Mouse (Mus musculus): ENCODE data around the gene Pkd2. TPM values are rescaled to one million over a fixed set of nuclear protein-coding genes. Genes with fewer than 3 reads are reported as not detected.

Pkd2 gene
- total RNA-seq, 2 experiments from 2014 or later = 35.3 to 35.9 TPM

GRCm38 (mm10) chr5:104460856-104461255 is 1.6 kb downstream of the Pkd2 start:
- intact Hi-C loops (cut with DNase I) = no loop called here
- peak; percentile 33 to 53 for DNase-seq

- intact Hi-C loops (cut with DNase I) = no loop called here
- DNase-seq = peak in 1 of 2 experiments; percentile 14
Measured at GRCm38 (mm10) chr5:104465279-104465678, 6.0 kb downstream of the Pkd2 start.

DNA sequence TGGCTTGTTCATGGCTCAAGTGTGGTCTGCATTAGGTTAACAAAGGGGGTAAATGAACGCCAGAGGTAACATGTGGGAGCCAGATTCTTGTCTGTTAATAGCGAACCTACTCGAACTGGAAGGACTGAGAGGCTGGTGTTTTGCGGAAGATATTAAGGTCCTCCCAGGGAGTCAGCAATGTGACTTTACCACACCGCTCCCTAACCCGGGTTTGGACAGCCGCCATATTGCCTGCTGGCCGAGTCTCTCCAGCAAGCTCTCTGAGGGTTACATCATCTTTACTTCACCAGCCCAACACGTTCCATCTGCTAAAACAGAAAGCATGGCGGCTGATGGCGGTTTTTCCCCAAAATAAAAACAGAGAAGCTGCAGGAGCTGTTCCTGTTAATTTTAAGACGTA is 6.5 kb downstream of the Pkd2 start:
- peak; percentile 72 to 77 for DNase-seq
- intact Hi-C loops (cut with DNase I) = no loop called here

DNA sequence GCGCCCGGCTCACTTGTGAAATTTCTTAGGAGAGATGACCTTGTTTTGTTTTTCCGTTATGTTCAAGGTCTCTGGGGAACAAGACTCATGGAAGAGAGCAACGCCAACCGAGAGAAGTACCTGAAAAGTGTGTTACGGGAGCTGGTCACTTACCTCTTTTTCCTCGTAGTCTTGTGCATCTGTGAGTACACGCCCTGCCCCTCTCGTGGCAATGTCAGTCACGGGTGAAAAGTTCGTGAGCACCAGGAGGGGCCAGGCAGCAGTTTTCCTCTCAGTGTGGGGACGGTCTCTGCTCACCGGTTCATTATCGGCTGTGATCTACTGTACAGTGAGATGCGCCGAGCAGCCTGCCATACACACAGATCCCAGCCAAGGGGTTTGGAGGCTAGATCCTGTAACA is 7.6 kb downstream of the Pkd2 start:
- no peak for DNase-seq
- intact Hi-C loops (cut with DNase I) = no loop called here

DNA sequence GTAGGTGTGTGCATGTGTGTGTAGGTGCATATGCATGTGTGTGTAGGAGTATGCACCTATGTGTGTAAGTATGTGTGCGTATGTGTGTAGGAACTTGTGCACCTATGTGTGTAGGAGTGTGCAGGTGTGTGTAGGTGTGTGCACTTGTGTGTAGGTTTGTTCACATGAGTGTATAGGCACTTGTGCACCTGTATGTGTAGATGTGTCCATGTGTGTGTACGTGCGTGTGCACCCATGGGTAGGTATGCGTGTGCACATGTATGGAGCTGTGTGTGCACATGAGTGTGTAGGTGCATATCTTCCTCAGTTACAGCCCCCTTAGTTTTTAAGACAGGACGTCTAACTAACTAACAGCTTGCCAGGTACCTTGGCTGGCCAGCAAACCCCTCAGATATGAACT is 9.3 kb downstream of the Pkd2 start:
- intact Hi-C loops (cut with DNase I) = no loop called here
- no peak for DNase-seq

DNA sequence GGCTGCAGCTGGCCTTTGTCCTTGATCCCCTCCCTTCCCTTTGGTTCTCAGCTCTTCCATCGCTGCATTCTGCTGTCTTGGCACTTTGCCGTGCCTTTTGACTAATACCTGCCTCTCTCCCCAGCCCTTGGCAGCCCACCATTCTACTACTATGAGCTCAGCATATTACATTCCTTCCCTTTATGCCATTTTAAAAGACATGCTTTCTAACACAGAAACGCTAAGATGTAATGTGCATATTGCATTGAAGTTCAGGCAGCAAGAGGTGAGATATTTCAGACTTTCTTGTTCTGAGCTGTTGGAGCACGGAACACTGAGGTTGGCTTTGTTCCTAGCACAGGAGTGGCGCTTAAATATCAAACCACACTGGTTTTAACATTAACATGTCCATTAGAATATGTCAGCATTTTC is 11.7 kb downstream of the Pkd2 start:
- no peak for DNase-seq
- intact Hi-C loops (cut with DNase I) = no loop called here

GRCm38 (mm10) chr5:104472371-104472770 is 13.1 kb downstream of the Pkd2 start:
- intact Hi-C loops (cut with DNase I) = no loop called here
- no peak for DNase-seq

DNA sequence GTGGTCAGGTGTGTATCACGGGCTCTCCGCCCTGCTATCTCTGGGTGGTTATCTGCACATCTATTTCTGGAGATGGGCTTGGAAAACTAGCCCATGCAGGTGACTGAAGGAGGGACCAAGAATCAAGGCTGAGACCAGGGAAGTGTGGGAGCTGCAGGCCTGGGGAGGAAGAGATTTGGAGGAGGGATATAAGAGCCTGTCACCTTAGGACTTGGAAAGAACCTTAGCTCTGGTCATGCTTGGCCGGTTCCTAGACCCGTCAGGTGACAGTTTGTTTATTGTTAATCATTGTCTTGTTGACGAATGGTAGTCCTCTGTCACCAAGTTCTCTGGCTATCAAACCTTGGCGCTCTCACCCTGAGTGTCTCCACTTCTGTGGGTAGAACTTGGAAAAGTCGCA is 21.1 kb downstream of the Pkd2 start:
- intact Hi-C loops (cut with DNase I) = no loop called here
- no peak for DNase-seq

GRCm38 (mm10) chr5:104482856-104483255 is 23.6 kb downstream of the Pkd2 start:
- intact Hi-C loops (cut with DNase I) = no loop called here

GRCm38 (mm10) chr5:104491561-104491960 is 32.3 kb downstream of the Pkd2 start:
- no peak for DNase-seq
- intact Hi-C loops (cut with DNase I) = no loop called here

More at GRCm38 (mm10) chr5:104482856-104483255, 23.6 kb downstream of the Pkd2 start:
- DNase-seq = no peak

GRCm38 (mm10) chr5:104504883-104505282 is 45.6 kb downstream of the Pkd2 start:
- intact Hi-C loops (cut with DNase I) = no loop called here
- no peak for DNase-seq

GRCm38 (mm10) chr5:104507829-104508194 is 48.6 kb downstream of the Pkd2 start:
- intact Hi-C loops (cut with DNase I) = no loop called here
- no peak for DNase-seq

GRCm38 (mm10) chr5:104508195-104508891 is 49.1 kb downstream of the Pkd2 start, which contains the start of gene BC005561:
Gene BC005561, plus strand, starts transcription at chr5:104508352.
- intact Hi-C loops (cut with DNase I) = no loop called here
- DNase-seq = peak; percentile 91 to 92

DNA sequence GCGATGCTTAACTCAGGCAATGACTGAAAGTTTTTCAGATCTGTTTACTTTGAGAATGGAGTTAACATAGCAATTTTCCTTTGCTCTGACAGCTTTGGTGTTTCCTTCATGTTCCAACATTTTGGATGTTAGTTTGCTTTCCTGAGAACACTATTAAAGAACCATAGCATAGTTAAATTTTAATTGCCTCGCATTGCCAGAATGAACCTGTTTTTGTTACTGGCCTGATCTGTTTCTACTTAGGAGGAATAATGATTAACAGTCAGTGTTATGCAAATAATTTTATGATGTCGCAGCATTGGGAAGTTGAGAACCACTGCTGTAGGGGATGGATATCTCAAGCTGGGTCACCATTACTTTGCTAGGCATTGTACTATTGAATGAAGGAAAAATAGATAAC is 52.0 kb downstream of the Pkd2 start:
- no peak for DNase-seq
- intact Hi-C loops (cut with DNase I) = loop anchor here (5.0 kb wide), 1 partner anchor 61 kb away; no protein-coding TSS in a partner anchor

DNA sequence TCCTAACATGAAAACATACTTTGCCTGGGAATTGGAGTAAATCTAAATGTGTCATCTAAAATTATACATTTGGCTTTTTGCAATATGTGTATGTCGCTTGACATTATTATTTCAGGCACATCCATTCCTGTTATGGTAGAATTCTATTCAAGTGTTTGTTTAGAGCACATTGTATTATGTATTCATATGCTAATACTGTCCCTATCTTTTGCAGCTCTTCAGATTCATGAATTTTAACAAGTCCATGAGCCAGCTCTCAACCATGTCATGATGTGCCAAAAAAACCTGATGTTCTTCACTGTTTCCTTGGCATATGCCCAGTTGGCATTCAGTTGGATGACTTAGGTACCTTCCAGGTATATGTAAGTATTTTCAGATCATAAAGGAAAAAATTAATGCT is 79.4 kb downstream of the Pkd2 start:
- no peak for DNase-seq
- intact Hi-C loops (cut with DNase I) = no loop called here

DNA sequence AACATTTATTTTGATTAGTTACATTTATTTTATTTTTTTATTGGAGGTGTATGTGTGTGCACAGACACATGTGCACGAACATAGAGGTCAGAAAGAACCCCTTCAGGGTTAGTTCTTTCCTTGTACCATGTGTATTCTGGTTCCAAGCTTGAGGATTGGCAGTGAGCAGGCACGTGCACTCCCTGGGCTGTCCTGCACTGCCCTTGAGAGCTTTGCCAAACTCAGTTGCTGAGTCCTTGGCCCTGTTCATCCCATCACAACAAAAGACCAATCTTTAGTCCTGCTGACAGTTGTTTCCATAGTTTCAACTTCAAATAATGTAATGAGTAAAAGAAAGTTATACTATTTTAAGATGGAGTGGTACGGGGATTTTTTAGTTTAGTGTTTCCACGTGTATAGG is 80.1 kb downstream of the Pkd2 start:
- intact Hi-C loops (cut with DNase I) = no loop called here

More for the DNA sequence above, 80.1 kb downstream of the Pkd2 start:
- DNase-seq = no peak

Other genes with a start within 250 kb of the Pkd2 start
- not detected for gene Ibsp, start 160.3 kb upstream of the Pkd2 start, total RNA-seq (2021)
- gene Mepe, start 134.1 kb upstream of the Pkd2 start, total RNA-seq (2021) = not detected
- under 1 TPM in 1 of 2 experiments, not detected in 1; 0.17 TPM for gene Spp1, start 24.3 kb upstream of the Pkd2 start, total RNA-seq (2021)
- 1 to 10 TPM; 7.0 to 7.4 TPM for gene BC005561, start 48.9 kb downstream of the Pkd2 start, total RNA-seq (2021)

Data from heart, postnatal 10 days (tissue).